Mouse (Mus musculus) thymus, postnatal 36 days (tissue): Measurements from ENCODE around the gene Olfr71.

Experiments
- DNase-seq, 2 experiments: peaks; one replicate each; pipeline ENCODE4 v3.0.0; 2022; ENCODE audit warnings: mixed read lengths in 2 of 2

Gene Olfr71

GRCm38 (mm10) chr4:43709869-43710268 is at the start of gene Olfr71:
TSS of gene Olfr71 (minus strand) at chr4:43710255.
- no peak for DNase-seq

- DNase-seq: no peak
Observed at GRCm38 (mm10) chr4:43757213-43757612, 47.2 kb upstream of the Olfr71 start.

DNA sequence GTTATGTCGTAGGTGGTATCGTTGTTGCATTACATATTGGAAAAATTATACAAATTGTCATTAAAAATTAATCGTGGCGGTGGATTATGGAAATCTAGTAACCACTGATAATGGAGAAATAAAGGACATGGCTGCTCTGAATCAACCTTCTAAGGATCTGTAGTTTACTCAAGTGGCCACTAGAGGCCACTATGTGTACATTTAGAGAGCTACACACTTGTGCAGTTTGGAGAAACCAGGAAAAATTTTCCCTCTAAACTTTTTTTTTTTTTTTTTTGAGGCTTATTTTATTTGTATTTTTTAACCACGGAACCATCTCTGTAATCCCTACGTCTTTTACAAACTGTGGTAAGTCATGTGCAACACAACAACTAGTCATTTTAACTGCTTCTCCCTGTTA is 35.1 kb upstream of the Olfr71 start:
- DNase-seq: no peak

DNA sequence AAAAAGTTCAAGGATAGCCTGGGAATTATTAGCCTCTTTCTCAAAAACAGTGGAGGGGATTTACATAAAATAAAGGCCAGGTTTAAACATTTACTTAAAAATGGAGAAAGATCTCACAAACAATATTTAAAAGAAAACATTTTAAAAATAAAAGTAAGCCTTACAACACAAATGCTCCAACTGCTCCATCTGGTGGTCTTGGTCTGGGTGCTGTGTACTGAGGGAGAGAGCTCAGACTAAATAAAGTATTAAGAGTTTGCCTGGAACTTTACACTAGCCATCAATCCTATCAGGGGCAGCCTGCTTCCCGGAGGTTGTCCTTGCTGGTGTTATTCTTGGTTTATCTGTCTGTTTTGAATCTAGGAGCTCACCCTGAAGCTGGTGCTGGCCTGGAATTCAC is 33.0 kb upstream of the Olfr71 start:
- no peak for DNase-seq

GRCm38 (mm10) chr4:43742637-43743036 is 32.6 kb upstream of the Olfr71 start:
- no peak for DNase-seq

GRCm38 (mm10) chr4:43741526-43741925 is 31.5 kb upstream of the Olfr71 start:
- DNase-seq: no peak

GRCm38 (mm10) chr4:43738989-43739674 is 29.1 kb upstream of the Olfr71 start:
- no peak for DNase-seq

- no peak for DNase-seq
Observed at GRCm38 (mm10) chr4:43737144-43737543, 27.1 kb upstream of the Olfr71 start.

GRCm38 (mm10) chr4:43733186-43733585 is 23.1 kb upstream of the Olfr71 start:
- DNase-seq: no peak

DNA sequence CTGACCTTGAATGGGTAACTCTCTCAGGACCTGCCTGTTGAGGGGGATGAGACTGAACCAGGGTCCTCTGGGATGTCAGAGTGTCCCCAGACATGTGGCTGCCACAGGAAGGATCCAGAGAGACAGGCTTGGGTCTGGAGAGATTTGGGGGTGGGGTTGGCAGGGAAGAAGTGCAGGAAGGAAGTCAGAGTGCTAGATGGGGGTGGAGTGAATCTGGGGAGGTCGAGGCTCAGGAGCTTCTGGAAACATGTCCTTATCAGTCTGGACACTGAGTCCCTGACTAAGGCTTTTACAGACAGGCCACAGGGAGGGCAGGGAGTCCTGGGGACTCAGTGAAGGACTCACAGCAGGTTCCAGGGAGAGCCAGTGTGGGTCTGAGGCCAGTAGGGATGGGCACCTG is 22.1 kb upstream of the Olfr71 start:
- DNase-seq: no peak

- DNase-seq: no peak
Observed at GRCm38 (mm10) chr4:43730750-43731297, 20.8 kb upstream of the Olfr71 start.

DNA sequence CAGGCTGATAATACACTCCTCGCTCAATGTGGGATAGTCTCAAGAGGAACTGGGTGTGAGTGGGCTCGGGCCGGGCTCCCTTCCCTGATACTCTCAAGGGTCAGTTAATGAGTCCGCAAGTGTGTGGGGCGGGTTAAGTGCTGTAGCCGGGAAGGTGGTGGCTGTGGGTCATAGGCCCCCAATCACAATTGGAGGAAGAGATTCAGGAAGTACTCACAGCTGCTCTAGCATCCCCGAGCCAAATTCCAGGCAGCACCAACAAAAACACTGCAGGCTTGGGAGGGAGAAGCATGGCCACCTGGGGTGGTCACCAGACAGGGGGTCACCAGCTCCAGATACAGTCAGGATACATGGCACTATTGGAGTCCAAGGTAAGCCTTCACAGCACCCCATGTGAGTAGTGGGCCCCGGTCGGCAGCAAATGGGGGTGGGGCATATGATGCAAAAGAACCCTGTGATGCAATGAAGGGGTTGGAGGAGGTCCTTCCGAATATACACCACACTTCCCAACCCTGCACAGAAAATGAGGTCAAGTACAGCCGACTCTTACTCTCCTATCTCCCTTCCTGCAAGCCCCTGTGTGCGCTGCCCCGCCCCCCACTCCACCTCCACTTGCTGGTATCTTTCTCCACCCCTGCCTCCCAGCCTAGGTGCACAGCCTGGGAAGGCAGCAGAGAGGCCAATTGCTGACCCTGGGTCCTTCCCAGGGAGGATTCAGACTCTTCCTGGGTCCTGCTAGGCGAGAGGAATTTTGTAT is 19.9 kb upstream of the Olfr71 start, which contains the start of gene Spaar:
TSS of gene Spaar (plus strand) at position 241 of the 757 bp plus-strand sequence.
- DNase-seq: no peak

- no peak for DNase-seq
Observed at GRCm38 (mm10) chr4:43729126-43729525, 19.1 kb upstream of the Olfr71 start.

DNA sequence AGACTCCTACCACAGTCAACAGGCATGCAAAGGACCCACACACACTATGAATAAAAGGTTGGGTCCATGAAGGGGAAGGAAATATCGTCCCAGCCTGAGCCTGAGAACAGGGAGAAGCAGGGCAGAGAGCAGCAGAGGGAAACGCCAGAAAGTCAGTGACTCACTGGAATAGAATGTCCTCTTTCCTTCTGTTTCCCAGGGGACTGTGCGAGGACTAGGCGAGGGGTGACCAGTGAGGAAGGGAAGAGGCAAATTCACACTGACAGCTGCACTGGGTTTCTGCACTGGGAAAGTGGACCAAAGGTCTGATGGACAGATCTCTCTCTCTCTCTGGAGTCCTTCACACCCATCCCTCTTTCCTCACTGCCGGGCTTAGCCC is 18.5 kb upstream of the Olfr71 start:
- DNase-seq: no peak

GRCm38 (mm10) chr4:43727718-43728575 is 17.9 kb upstream of the Olfr71 start:
- no peak for DNase-seq

GRCm38 (mm10) chr4:43726995-43727394 is 16.9 kb upstream of the Olfr71 start, which contains the start of gene Hrct1:
TSS of gene Hrct1 (plus strand) at chr4:43727188.
- DNase-seq: no peak

GRCm38 (mm10) chr4:43726228-43726993 is 16.4 kb upstream of the Olfr71 start:
- no peak for DNase-seq

- DNase-seq: no peak
Observed at GRCm38 (mm10) chr4:43724764-43725163, 14.7 kb upstream of the Olfr71 start.

- DNase-seq: no peak
Observed at GRCm38 (mm10) chr4:43722191-43722590, 12.1 kb upstream of the Olfr71 start.

DNA sequence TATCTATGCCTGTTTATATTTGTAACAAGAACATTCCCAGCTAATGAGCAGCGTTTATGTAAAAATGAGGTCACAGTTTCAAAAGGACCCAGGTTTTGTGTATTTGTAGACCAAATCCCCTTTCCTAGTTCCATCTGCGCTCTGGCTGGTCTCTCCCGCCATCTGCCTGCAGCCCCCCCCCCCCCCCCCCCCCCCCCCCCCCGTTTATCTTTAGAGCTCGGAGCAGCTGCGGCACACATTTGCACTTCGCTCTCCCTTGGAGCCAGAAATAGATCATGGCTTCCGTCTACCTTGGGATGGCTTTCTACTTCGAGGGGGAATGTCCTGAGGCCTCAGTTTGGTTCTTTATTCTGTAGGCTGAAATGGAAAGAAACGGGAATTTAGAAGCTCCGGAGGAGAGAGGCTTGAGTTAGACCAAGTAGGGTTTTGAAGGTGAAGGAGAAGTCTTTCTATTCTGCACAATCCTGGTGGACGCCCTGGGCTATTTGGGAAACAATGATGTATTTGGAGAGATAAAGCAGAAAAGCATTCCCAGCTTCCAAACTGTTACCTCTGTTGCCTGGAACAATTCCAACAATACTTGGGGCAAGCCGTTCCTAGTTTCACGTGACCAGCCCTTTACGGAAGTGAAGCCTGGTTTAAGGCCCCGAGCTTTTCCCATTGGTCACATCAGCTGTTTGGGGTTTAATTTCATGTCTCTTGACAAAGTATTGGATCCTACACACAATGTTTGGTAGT is 10.6 kb upstream of the Olfr71 start:
- DNase-seq: no peak

GRCm38 (mm10) chr4:43713652-43714219 is 3.7 kb upstream of the Olfr71 start:
- no peak for DNase-seq
